Mouse (Mus musculus) stomach, postnatal 0 days (tissue): ENCODE measurements around the gene Thsd4.

Source experiments
- CTCF ChIP-seq: IDR thresholded peaks from 2 replicates; pipeline ENCODE4 v1.5.1; 2016; ENCODE audit warnings: antibody characterized with exemption, low read depth, mild to moderate bottlenecking, moderate library complexity
- EP300 ChIP-seq: optimal IDR thresholded peaks from 2 replicates; pipeline ENCODE3; 2016; ENCODE audit warnings: antibody characterized with exemption

- TF ChIP-seq CTCF (no peak), EP300 (no peak)
These were observed 138.9 kb downstream of the Thsd4 start for GRCm38 (mm10) chr9:60382941-60383340.
